Mouse (Mus musculus): ENCODE results near the gene Slc25a10. TPM values are rescaled to one million over a fixed set of nuclear protein-coding genes. Genes with fewer than 3 reads are reported as not detected.

Gene Slc25a10
- polyA plus RNA-seq, 1 experiment, result 5.5 TPM

DNA sequence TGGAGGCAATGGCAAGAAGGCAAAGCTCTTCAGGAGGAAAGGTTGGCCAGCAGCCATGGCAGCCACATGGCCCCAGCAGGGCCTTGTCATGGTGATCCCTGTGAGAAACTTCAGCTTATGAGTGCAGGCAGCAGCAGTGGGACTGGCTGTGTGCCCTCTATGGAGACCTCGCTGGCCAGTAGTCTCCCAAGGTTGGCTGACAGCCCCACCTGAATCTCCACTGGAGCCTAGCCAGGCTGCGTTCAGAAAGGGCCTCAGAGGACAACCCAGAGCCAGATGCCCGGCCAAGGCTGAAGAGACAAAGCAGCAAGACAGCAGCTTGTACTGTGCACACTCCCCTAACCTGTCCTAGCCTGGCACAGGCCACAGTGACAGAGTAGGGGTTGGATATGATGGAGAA is 46.8 kb downstream of the Slc25a10 start:
- Histone ChIP-seq H3K9me3 (ENCODE audit: control insufficient read depth, low read length) (no peaks in the 10 kb centered on the region), H3K4me3 (replicated peaks) (no peak overlapping the region), H3K36me3 (ENCODE audit: control insufficient read depth) (peaks cover 13% of the 10 kb centered on the region), H3K4me1 (ENCODE audit: control insufficient read depth) (peaks cover 9% of the 10 kb centered on the region), H3K27me3 (ENCODE audit: control insufficient read depth) (peaks cover 22% of the 10 kb centered on the region)
- TF ChIP-seq GATA1 (IDR thresholded peaks at IDR 0.05; ENCODE audit: low read length) (no peak), TAL1 (IDR thresholded peaks at IDR 0.05; ENCODE audit: low read length) (no peak)

DNA sequence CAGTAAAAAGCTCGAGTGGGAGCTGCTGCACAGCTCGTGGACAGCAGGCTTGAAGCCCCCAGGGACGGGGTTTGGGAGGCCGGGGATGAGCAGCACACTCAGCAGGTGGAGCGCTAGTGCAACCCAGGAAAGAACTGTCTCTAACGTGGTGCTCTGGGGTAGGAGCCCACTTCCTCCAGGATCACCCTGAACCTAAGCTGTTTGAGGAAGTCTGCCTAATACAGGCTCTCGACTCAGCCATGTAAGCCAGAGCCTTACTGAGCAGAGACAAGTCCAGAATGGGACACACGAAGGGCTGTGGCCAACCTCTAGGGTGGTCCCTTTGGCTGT is 47.3 kb downstream of the Slc25a10 start:
- Histone ChIP-seq H3K4me3 (replicated peaks) (no peak overlapping the region), H3K27me3 (ENCODE audit: control insufficient read depth) (peaks cover 18% of the 10 kb centered on the region), H3K36me3 (ENCODE audit: control insufficient read depth) (peaks cover 16% of the 10 kb centered on the region), H3K4me1 (ENCODE audit: control insufficient read depth) (peaks cover 9% of the 10 kb centered on the region), H3K9me3 (ENCODE audit: control insufficient read depth, low read length) (no peaks in the 10 kb centered on the region)
- TF ChIP-seq TAL1 (IDR thresholded peaks at IDR 0.05; ENCODE audit: low read length) (no peak), GATA1 (IDR thresholded peaks at IDR 0.05; ENCODE audit: low read length) (no peak)

DNA sequence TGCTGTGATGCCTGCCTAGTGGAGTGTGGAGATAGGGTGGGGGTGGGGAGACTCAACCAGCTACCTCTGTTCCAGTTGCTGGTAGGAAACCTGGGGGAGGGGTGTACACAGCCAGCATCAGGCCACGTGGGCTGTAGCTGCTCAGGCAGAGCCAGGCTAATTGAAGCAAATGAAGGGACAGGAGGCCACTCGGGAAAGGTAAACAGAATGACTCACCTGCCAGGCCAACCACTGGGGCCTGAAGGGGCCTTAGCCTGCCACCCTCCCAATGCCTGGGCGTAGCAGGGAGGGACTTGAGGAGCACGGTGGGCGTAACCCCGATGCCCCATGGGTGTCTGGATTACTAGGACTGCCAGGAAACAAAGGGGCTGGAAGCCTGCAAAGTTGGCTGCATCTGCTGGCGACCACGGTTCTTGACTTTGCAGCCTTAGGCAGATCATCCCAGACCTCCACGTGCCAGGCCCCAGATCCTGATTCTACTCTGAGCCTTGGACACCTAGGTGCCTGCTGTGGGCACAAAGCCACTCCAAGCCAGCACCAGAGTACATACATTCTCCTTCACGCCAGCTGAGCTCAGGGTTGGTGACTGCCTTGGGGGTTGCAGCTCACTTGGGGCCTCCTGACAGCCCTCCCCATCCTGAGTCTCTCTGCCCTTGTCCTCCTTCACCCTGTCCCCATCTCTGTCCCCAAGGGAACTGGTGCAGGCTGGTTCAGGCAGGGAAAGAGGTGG is 47.8 kb downstream of the Slc25a10 start:
- peaks cover 9% of the 10 kb centered on the region for H3K4me1 ChIP-seq (ENCODE audit: control insufficient read depth)
- H3K4me3 ChIP-seq (replicated peaks), result no peak overlapping the region
- H3K9me3 ChIP-seq (ENCODE audit: control insufficient read depth, low read length), result no peaks in the 10 kb centered on the region
- H3K27me3 ChIP-seq (ENCODE audit: control insufficient read depth), result peaks cover 12% of the 10 kb centered on the region
- TF ChIP-seq TAL1 (IDR thresholded peaks at IDR 0.05; ENCODE audit: low read length), result no peak
- no peak for TF ChIP-seq GATA1 (IDR thresholded peaks at IDR 0.05; ENCODE audit: low read length)
- H3K36me3 ChIP-seq (ENCODE audit: control insufficient read depth), result peaks cover 22% of the 10 kb centered on the region

DNA sequence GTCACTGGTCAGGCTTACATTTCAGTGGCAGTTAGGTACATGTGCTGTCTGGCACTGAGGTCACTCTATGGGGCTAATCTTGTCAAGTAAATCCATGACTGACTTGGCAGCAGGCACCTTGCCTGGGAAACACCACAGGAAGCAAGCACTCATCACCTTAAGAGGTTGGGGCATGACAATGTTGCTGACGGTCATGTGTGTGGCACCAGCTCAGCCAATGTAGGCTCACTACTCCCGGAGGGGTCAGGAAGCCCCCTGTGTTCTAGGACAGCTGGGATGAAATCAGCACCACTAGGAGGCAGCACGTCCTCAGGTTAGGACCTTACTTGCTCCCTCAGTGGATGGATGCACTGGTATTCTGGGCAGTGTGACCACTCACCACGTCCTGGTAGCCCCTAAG is 50.3 kb downstream of the Slc25a10 start:
- Histone ChIP-seq H3K27me3 (ENCODE audit: control insufficient read depth) (no peaks in the 10 kb centered on the region; the same call in 1 of the 2 replicates), H3K4me3 (replicated peaks) (no peak overlapping the region), H3K9me3 (ENCODE audit: control insufficient read depth, low read length) (no peaks in the 10 kb centered on the region), H3K36me3 (ENCODE audit: control insufficient read depth) (peaks cover 25% of the 10 kb centered on the region), H3K4me1 (ENCODE audit: control insufficient read depth) (peaks cover 9% of the 10 kb centered on the region)
- TF ChIP-seq GATA1 (IDR thresholded peaks at IDR 0.05; ENCODE audit: low read length) (no peak), TAL1 (IDR thresholded peaks at IDR 0.05; ENCODE audit: low read length) (no peak)

DNA sequence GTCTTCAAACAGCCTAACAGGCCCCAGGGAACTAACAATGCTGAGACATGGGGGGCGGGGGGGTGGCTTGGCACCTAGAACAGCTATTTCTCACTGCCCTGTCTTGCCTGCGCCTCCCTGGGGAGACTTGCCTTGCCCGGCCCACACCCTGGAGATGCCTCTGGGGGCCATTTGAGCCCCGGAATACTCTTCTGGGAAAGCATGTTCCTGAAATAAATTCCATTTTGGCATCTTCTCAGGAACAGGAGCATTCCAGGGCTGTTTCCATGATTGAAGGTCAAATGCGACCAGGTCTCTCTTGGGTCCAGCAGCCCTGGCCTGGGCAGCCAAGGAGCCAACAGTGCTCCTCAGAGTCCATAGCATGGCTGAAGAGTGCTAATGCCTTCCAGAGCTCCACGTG is 50.7 kb downstream of the Slc25a10 start:
- no peaks in the 10 kb centered on the region for H3K9me3 ChIP-seq (ENCODE audit: control insufficient read depth, low read length)
- H3K4me1 ChIP-seq (ENCODE audit: control insufficient read depth), result peaks cover 11% of the 10 kb centered on the region
- no peak overlapping the region for H3K4me3 ChIP-seq (replicated peaks)
- TF ChIP-seq TAL1 (IDR thresholded peaks at IDR 0.05; ENCODE audit: low read length), result no peak
- no peak for TF ChIP-seq GATA1 (IDR thresholded peaks at IDR 0.05; ENCODE audit: low read length)
- H3K27me3 ChIP-seq (ENCODE audit: control insufficient read depth), result no peaks in the 10 kb centered on the region; the same call in 1 of the 2 replicates
- peaks cover 25% of the 10 kb centered on the region for H3K36me3 ChIP-seq (ENCODE audit: control insufficient read depth)

DNA sequence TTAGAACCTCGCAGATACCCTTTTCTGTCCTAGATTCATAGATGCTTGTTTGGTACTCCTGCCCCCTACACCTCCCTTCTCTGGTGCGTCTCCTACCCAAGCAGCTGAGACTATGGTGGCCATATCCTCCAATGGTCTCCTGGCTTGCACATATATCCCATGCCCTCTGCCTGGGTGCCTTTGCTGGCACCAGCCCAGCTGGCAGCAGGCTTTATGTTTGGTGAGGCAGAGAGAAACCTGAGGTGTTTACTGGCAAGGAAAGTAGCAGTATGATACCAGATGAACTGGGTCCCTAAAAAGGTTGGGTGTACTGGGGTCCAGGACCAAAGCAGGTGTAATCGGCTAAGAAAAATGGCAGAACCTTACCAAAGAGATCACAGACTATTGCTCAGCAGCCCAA is 54.3 kb downstream of the Slc25a10 start:
- TF ChIP-seq GATA1 (IDR thresholded peaks at IDR 0.05; ENCODE audit: low read length), result no peak
- H3K36me3 ChIP-seq (ENCODE audit: control insufficient read depth), result peaks cover 25% of the 10 kb centered on the region
- no peaks in the 10 kb centered on the region for H3K27me3 ChIP-seq (ENCODE audit: control insufficient read depth)
- H3K4me3 ChIP-seq (replicated peaks), result no peak overlapping the region
- H3K4me1 ChIP-seq (ENCODE audit: control insufficient read depth), result peaks cover 35% of the 10 kb centered on the region
- H3K9me3 ChIP-seq (ENCODE audit: control insufficient read depth, low read length), result no peaks in the 10 kb centered on the region

DNA sequence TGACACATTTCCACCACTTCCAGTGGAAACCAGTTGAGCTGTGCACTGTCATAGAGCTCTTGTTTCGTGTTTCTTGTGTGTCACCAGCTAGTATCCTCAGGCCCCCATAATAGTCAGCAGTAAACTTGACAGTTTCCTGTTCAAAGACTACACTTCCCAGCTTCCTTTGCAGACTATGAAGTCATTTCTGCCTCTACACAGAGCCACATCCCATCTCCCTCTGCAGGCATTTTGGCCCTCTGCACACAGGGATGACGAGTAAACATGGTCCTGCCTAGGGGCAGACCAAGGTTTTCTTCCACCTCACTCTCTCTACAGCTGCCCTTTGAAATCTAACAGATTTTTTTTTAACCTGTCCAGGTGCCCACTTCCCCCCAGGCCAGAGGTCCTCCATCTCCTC is 55.8 kb downstream of the Slc25a10 start:
- Histone ChIP-seq H3K4me1 (ENCODE audit: control insufficient read depth) (peaks cover 35% of the 10 kb centered on the region), H3K9me3 (ENCODE audit: control insufficient read depth, low read length) (no peaks in the 10 kb centered on the region), H3K36me3 (ENCODE audit: control insufficient read depth) (peaks cover 25% of the 10 kb centered on the region), H3K27me3 (ENCODE audit: control insufficient read depth) (no peaks in the 10 kb centered on the region), H3K4me3 (replicated peaks) (no peak overlapping the region)
- no peak for TF ChIP-seq GATA1 (IDR thresholded peaks at IDR 0.05; ENCODE audit: low read length)
- no peak for TF ChIP-seq TAL1 (IDR thresholded peaks at IDR 0.05; ENCODE audit: low read length)

DNA sequence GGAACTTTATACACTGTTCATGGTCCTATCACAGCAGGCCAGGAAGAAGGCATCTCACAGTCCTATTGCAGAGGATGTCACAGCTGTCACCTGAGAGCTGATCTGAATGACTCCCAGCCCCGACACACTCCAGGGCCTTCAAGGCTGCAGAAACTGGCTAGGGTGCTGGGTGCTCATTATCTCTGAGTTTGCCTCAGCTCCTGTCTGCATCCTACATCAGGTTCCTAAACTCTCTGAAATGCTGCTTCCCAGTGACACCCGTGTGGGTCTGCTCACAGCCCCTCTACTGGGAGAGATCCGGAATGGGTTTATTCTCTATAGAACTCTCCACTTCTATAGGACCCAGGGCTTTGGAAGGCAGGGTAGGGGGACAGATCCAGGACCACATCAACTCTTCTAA is 56.6 kb downstream of the Slc25a10 start:
- Histone ChIP-seq H3K4me1 (ENCODE audit: control insufficient read depth) (peaks cover 35% of the 10 kb centered on the region), H3K27me3 (ENCODE audit: control insufficient read depth) (no peaks in the 10 kb centered on the region), H3K9me3 (ENCODE audit: control insufficient read depth, low read length) (no peaks in the 10 kb centered on the region), H3K4me3 (replicated peaks) (peak overlapping the region; percentile 3), H3K36me3 (ENCODE audit: control insufficient read depth) (peaks cover 17% of the 10 kb centered on the region)
- no peak for TF ChIP-seq GATA1 (IDR thresholded peaks at IDR 0.05; ENCODE audit: low read length)
- no peak for TF ChIP-seq TAL1 (IDR thresholded peaks at IDR 0.05; ENCODE audit: low read length)

DNA sequence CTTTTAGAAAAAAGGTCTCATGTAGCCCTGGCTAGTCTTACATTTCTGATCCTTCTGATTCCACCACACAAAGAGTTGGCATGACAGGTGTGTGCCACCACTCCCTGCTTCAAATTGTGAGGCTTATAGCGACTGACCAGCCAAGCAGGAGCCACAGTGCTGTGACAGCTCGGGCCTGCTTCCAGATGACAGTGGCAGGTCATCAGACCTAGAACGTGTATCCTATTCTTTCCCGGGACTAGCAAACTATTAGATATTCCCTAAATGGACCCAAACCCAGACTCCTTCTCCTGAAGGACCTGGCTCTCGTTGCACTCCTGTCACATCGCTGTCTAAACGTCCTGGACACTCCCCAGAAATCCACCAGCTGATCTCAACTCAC is 57.1 kb downstream of the Slc25a10 start:
- H3K27me3 ChIP-seq (ENCODE audit: control insufficient read depth), result no peaks in the 10 kb centered on the region

More for the DNA sequence above, 57.1 kb downstream of the Slc25a10 start:
- no peak for TF ChIP-seq GATA1 (IDR thresholded peaks at IDR 0.05; ENCODE audit: low read length)
- no peak for TF ChIP-seq TAL1 (IDR thresholded peaks at IDR 0.05; ENCODE audit: low read length)
- H3K4me1 ChIP-seq (ENCODE audit: control insufficient read depth), result peaks cover 35% of the 10 kb centered on the region
- H3K36me3 ChIP-seq (ENCODE audit: control insufficient read depth), result peaks cover 13% of the 10 kb centered on the region
- H3K9me3 ChIP-seq (ENCODE audit: control insufficient read depth, low read length), result no peaks in the 10 kb centered on the region
- H3K4me3 ChIP-seq (replicated peaks), result peak overlapping the region; percentile 80

Other genes starting within 250 kb of the Slc25a10 start
- 9.0 TPM in 2 replicates for gene Actg1, start 143.3 kb upstream of the Slc25a10 start, polyA plus RNA-seq (2012)
- gene Fscn2, start 130.3 kb upstream of the Slc25a10 start, polyA plus RNA-seq (2012), result not detected in 2 replicates
- gene Faap100, start 113.1 kb upstream of the Slc25a10 start, polyA plus RNA-seq (2012), result 1.2 and 2.2 TPM in 2 replicates
- gene Nploc4, start 54.1 kb upstream of the Slc25a10 start, polyA plus RNA-seq (2012), result 8.8 and 9.3 TPM in 2 replicates
- not detected in 2 replicates for gene Tspan10, start 49.2 kb upstream of the Slc25a10 start, polyA plus RNA-seq (2012)
- gene Pde6g, start 38.3 kb upstream of the Slc25a10 start, polyA plus RNA-seq (2012), result not detected in 2 replicates
- 0.41 and 0.65 TPM in 2 replicates for gene Oxld1, start 33.8 kb upstream of the Slc25a10 start, polyA plus RNA-seq (2012)
- gene Ccdc137, start 33.7 kb upstream of the Slc25a10 start, polyA plus RNA-seq (2012), result 0.75 and 1.4 TPM in 2 replicates
- 2.6 and 4.9 TPM in 2 replicates for gene Arl16, start 24.2 kb upstream of the Slc25a10 start, polyA plus RNA-seq (2012)
- gene Mrpl12, start 7.2 kb upstream of the Slc25a10 start, polyA plus RNA-seq (2012), result 14.6 and 16.8 TPM in 2 replicates
- 0.03 TPM in 1 of 2 replicates, not detected in the other for gene Gcgr, start 38.9 kb downstream of the Slc25a10 start, polyA plus RNA-seq (2012)
- 4.1 and 5.7 TPM in 2 replicates for gene Mcrip1, start 57.9 kb downstream of the Slc25a10 start, polyA plus RNA-seq (2012)
- gene Ppp1r27, start 59.3 kb downstream of the Slc25a10 start, polyA plus RNA-seq (2012), result 0.05 TPM in 1 of 2 replicates, not detected in the other
- 23.2 and 24.6 TPM in 2 replicates for gene P4hb, start 81.4 kb downstream of the Slc25a10 start, polyA plus RNA-seq (2012)
- 52.3 and 59.5 TPM in 2 replicates for gene Arhgdia, start 89.8 kb downstream of the Slc25a10 start, polyA plus RNA-seq (2012)
- 56.7 and 59.1 TPM in 2 replicates for gene Alyref, start 106.5 kb downstream of the Slc25a10 start, polyA plus RNA-seq (2012)
- gene Anapc11, start 106.6 kb downstream of the Slc25a10 start, polyA plus RNA-seq (2012), result 12.9 and 19.1 TPM in 2 replicates
- 0.46 TPM in 1 of 2 replicates, not detected in the other for gene Npb, start 116.6 kb downstream of the Slc25a10 start, polyA plus RNA-seq (2012)
- gene Pcyt2, start 126.1 kb downstream of the Slc25a10 start, polyA plus RNA-seq (2012), result 9.6 and 12.2 TPM in 2 replicates
- gene Sirt7, start 133.4 kb downstream of the Slc25a10 start, polyA plus RNA-seq (2012), result 19.3 and 22.9 TPM in 2 replicates
- gene Mafg, start 141.8 kb downstream of the Slc25a10 start, polyA plus RNA-seq (2012), result 18.3 and 20.4 TPM in 2 replicates
- gene Pycr1, start 151.9 kb downstream of the Slc25a10 start, polyA plus RNA-seq (2012), result 0.03 and 0.06 TPM in 2 replicates
- gene Myadml2, start 156.3 kb downstream of the Slc25a10 start, polyA plus RNA-seq (2012), result not detected in 2 replicates
- 0.02 TPM in 1 of 2 replicates, not detected in the other for gene Notum, start 169.3 kb downstream of the Slc25a10 start, polyA plus RNA-seq (2012)
- 50.9 and 60.7 TPM in 2 replicates for gene Aspscr1, start 181.1 kb downstream of the Slc25a10 start, polyA plus RNA-seq (2012)
- gene Cenpx, start 221.9 kb downstream of the Slc25a10 start, polyA plus RNA-seq (2012), result 5.2 and 14.7 TPM in 2 replicates
- 1.4 and 1.5 TPM in 2 replicates for gene Lrrc45, start 222.1 kb downstream of the Slc25a10 start, polyA plus RNA-seq (2012)
- gene Rac3, start 229.6 kb downstream of the Slc25a10 start, polyA plus RNA-seq (2012), result 0.08 and 0.41 TPM in 2 replicates
- gene Dcxr, start 235.4 kb downstream of the Slc25a10 start, polyA plus RNA-seq (2012), result 0.66 and 1.3 TPM in 2 replicates
- not detected in 2 replicates for gene Cbr2, start 240.3 kb downstream of the Slc25a10 start, polyA plus RNA-seq (2012)

Measured in erythroblast, embryonic 14.5 days (primary cell).